Mouse (Mus musculus): ENCODE measurements around the gene Bcl2l14. TPM values are rescaled to one million over a fixed set of nuclear protein-coding genes. Genes with fewer than 3 reads are reported as not detected.

Bcl2l14 gene
- polyA plus RNA-seq, 1 experiment, result not detected

GRCm38 (mm10) chr6:134440023-134440422 is 43.9 kb downstream of the Bcl2l14 start:
- no peak overlapping the region for H3K4me3 ChIP-seq (ENCODE audit: insufficient read depth, poor library complexity, severe bottlenecking)

DNA sequence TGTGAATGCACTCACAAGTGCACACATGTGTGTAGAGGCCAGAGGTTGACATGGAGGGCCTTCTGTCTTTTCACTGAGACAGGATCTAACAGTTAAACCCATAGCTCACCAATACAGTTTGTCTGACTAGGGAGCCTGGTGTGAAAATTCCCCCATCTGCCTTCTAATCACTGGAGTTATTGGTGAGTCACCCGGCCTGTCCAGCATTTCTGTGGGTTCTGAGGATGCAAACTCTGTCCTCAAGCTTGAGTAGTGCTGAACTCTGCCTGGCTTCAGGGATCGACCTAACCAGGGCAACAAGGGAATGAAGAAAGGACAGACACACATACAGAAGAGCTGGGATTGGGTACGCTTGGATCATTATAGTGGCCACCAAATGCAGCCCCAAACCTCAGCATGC is 45.6 kb downstream of the Bcl2l14 start:
- Histone ChIP-seq H3K4me3 (ENCODE audit: insufficient read depth, poor library complexity, severe bottlenecking) (no peak overlapping the region), H3ac (ENCODE audit: control insufficient read depth, insufficient read length, low read depth) (no peak overlapping the region), H3K79me2 (ENCODE audit: control insufficient read depth, insufficient read depth) (no peaks in the 10 kb centered on the region), H3K79me3 (ENCODE audit: low read depth) (no peaks in the 10 kb centered on the region), H3K27me3 (ENCODE audit: control insufficient read depth, insufficient read depth, insufficient read length) (no peaks in the 10 kb centered on the region), H3K36me3 (ENCODE audit: control insufficient read depth, insufficient read depth) (no peaks in the 10 kb centered on the region)
- TF ChIP-seq USF1 (IDR thresholded peaks at IDR 0.05; ENCODE audit: low read depth) (no peak), CTCF (IDR thresholded peaks at IDR 0.05; ENCODE audit: control insufficient read depth, insufficient read depth, insufficient read length) (no peak), MYOG (IDR thresholded peaks at IDR 0.05; ENCODE audit: control insufficient read depth, extremely low read depth, insufficient read length) (no peak), MAX (IDR thresholded peaks at IDR 0.05) (no peak), FOSL1 (IDR thresholded peaks at IDR 0.05; ENCODE audit: insufficient read depth, low read length, poor library complexity, severe bottlenecking) (no peak), CEBPB (IDR thresholded peaks at IDR 0.05; ENCODE audit: low read depth) (no peak), MYOD1 (IDR thresholded peaks at IDR 0.05; ENCODE audit: control insufficient read depth, insufficient read length, low read depth) (no peak)

More at GRCm38 (mm10) chr6:134440023-134440422, 43.9 kb downstream of the Bcl2l14 start:
- Histone ChIP-seq H3K79me2 (ENCODE audit: control insufficient read depth, insufficient read depth) (no peaks in the 10 kb centered on the region), H3ac (ENCODE audit: control insufficient read depth, insufficient read length, low read depth) (no peak overlapping the region), H3K79me3 (ENCODE audit: low read depth) (no peaks in the 10 kb centered on the region), H3K27me3 (ENCODE audit: control insufficient read depth, insufficient read depth, insufficient read length) (no peaks in the 10 kb centered on the region), H3K36me3 (ENCODE audit: control insufficient read depth, insufficient read depth) (no peaks in the 10 kb centered on the region)
- TF ChIP-seq CEBPB (IDR thresholded peaks at IDR 0.05; ENCODE audit: low read depth) (no peak), FOSL1 (IDR thresholded peaks at IDR 0.05; ENCODE audit: insufficient read depth, low read length, poor library complexity, severe bottlenecking) (no peak), CTCF (IDR thresholded peaks at IDR 0.05; ENCODE audit: control insufficient read depth, insufficient read depth, insufficient read length) (no peak), MYOG (IDR thresholded peaks at IDR 0.05; ENCODE audit: control insufficient read depth, extremely low read depth, insufficient read length) (no peak), USF1 (IDR thresholded peaks at IDR 0.05; ENCODE audit: low read depth) (no peak), MAX (IDR thresholded peaks at IDR 0.05) (no peak), MYOD1 (IDR thresholded peaks at IDR 0.05; ENCODE audit: control insufficient read depth, insufficient read length, low read depth) (no peak)

DNA sequence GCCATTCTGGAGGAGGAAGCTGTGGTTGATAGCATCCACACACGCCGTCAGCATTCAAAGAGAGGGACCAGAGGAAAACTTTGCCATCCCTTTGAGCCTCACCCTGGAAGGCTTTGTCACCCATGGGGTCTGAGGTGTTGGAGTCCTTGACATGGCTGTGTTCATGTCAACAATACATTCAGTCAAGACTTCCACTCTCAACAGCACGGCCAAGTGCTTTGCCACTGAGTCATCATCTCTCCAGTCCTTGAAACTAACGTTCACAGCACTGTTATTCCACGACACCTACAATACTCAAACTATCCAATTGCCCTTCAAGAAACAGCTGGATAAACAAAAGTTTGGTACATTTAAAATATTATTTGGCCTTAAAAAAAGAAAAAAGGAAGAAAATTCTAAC is 46.1 kb downstream of the Bcl2l14 start:
- Histone ChIP-seq H3K4me3 (ENCODE audit: insufficient read depth, poor library complexity, severe bottlenecking) (no peak overlapping the region), H3K79me2 (ENCODE audit: control insufficient read depth, insufficient read depth) (no peaks in the 10 kb centered on the region), H3K79me3 (ENCODE audit: low read depth) (no peaks in the 10 kb centered on the region), H3K36me3 (ENCODE audit: control insufficient read depth, insufficient read depth) (no peaks in the 10 kb centered on the region), H3K27me3 (ENCODE audit: control insufficient read depth, insufficient read depth, insufficient read length) (no peaks in the 10 kb centered on the region), H3ac (ENCODE audit: control insufficient read depth, insufficient read length, low read depth) (no peak overlapping the region)
- TF ChIP-seq MYOD1 (IDR thresholded peaks at IDR 0.05; ENCODE audit: control insufficient read depth, insufficient read length, low read depth), result no peak
- TF ChIP-seq USF1 (IDR thresholded peaks at IDR 0.05; ENCODE audit: low read depth), result no peak
- no peak for TF ChIP-seq MYOG (IDR thresholded peaks at IDR 0.05; ENCODE audit: control insufficient read depth, extremely low read depth, insufficient read length)
- TF ChIP-seq FOSL1 (IDR thresholded peaks at IDR 0.05; ENCODE audit: insufficient read depth, low read length, poor library complexity, severe bottlenecking), result no peak
- TF ChIP-seq CEBPB (IDR thresholded peaks at IDR 0.05; ENCODE audit: low read depth), result no peak
- TF ChIP-seq CTCF (IDR thresholded peaks at IDR 0.05; ENCODE audit: control insufficient read depth, insufficient read depth, insufficient read length), result no peak
- no peak for TF ChIP-seq MAX (IDR thresholded peaks at IDR 0.05)

DNA sequence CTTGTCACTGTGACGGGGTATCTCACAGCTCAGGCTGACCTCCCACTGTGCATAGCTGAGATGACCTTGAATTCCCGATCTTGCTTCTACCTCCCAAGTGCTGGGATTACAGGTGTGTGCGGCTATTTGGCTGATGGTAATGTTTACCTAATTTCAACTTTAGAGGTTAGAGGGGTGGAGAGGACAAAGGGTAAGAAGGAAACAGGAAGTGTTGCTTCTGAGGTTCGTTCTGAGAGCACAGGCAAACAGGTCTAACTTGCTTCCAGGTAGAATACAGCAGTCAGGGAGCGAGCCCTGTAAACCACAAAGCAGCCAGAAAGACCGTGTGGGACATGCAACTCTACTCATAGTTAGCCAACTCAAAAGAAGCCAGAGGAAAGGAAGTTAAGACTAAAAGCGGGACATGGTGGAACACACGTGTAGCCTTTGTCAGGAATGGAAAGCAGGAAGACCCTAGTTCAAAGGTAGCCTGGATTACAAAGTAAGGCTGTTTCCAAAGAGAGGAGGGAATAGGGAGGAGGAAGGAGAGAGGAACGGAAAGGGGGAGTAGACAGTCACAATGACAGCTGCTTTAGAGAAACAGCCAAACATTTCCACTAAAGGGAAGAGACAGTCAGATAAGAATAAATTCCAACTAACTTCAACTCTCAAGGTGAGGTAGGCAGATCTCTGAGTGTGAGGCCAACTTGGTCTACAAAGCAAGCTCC is 47.2 kb downstream of the Bcl2l14 start:
- Histone ChIP-seq H3K79me2 (ENCODE audit: control insufficient read depth, insufficient read depth) (no peaks in the 10 kb centered on the region), H3K4me3 (ENCODE audit: insufficient read depth, poor library complexity, severe bottlenecking) (no peak overlapping the region), H3K27me3 (ENCODE audit: control insufficient read depth, insufficient read depth, insufficient read length) (no peaks in the 10 kb centered on the region), H3K79me3 (ENCODE audit: low read depth) (no peaks in the 10 kb centered on the region), H3ac (ENCODE audit: control insufficient read depth, insufficient read length, low read depth) (no peak overlapping the region), H3K36me3 (ENCODE audit: control insufficient read depth, insufficient read depth) (no peaks in the 10 kb centered on the region)
- TF ChIP-seq CTCF (IDR thresholded peaks at IDR 0.05; ENCODE audit: control insufficient read depth, insufficient read depth, insufficient read length), result no peak
- no peak for TF ChIP-seq CEBPB (IDR thresholded peaks at IDR 0.05; ENCODE audit: low read depth)
- TF ChIP-seq MYOD1 (IDR thresholded peaks at IDR 0.05; ENCODE audit: control insufficient read depth, insufficient read length, low read depth), result no peak
- no peak for TF ChIP-seq MAX (IDR thresholded peaks at IDR 0.05)
- TF ChIP-seq MYOG (IDR thresholded peaks at IDR 0.05; ENCODE audit: control insufficient read depth, extremely low read depth, insufficient read length), result no peak
- no peak for TF ChIP-seq FOSL1 (IDR thresholded peaks at IDR 0.05; ENCODE audit: insufficient read depth, low read length, poor library complexity, severe bottlenecking)
- no peak for TF ChIP-seq USF1 (IDR thresholded peaks at IDR 0.05; ENCODE audit: low read depth)

DNA sequence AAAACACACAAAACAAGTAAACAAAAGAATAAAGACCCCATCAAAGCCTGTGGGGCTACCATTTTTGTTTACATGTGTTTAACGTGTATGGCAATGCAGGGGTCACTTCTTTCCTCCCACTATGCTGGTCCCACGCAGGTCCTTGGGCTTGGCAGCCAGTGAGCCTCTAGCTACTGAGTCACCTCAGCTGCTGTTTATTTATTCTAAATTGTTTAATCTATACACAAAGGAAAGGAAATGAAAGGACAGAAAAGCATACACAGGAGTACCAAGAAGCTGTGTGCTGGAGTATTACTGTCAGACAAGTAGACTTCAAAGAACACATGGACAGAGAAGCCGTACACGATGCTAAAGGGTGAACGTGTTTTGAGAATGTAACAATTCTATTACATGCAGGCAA is 47.8 kb downstream of the Bcl2l14 start:
- no peak for TF ChIP-seq MYOD1 (IDR thresholded peaks at IDR 0.05; ENCODE audit: control insufficient read depth, insufficient read length, low read depth)
- no peak for TF ChIP-seq MYOG (IDR thresholded peaks at IDR 0.05; ENCODE audit: control insufficient read depth, extremely low read depth, insufficient read length)
- TF ChIP-seq MAX (IDR thresholded peaks at IDR 0.05), result no peak
- TF ChIP-seq FOSL1 (IDR thresholded peaks at IDR 0.05; ENCODE audit: insufficient read depth, low read length, poor library complexity, severe bottlenecking), result no peak
- no peak for TF ChIP-seq CEBPB (IDR thresholded peaks at IDR 0.05; ENCODE audit: low read depth)
- TF ChIP-seq CTCF (IDR thresholded peaks at IDR 0.05; ENCODE audit: control insufficient read depth, insufficient read depth, insufficient read length), result no peak
- TF ChIP-seq USF1 (IDR thresholded peaks at IDR 0.05; ENCODE audit: low read depth), result no peak
- H3K36me3 ChIP-seq (ENCODE audit: control insufficient read depth, insufficient read depth), result no peaks in the 10 kb centered on the region
- no peak overlapping the region for H3K4me3 ChIP-seq (ENCODE audit: insufficient read depth, poor library complexity, severe bottlenecking)
- H3K79me3 ChIP-seq (ENCODE audit: low read depth), result no peaks in the 10 kb centered on the region
- no peaks in the 10 kb centered on the region for H3K27me3 ChIP-seq (ENCODE audit: control insufficient read depth, insufficient read depth, insufficient read length)
- no peak overlapping the region for H3ac ChIP-seq (ENCODE audit: control insufficient read depth, insufficient read length, low read depth)
- H3K79me2 ChIP-seq (ENCODE audit: control insufficient read depth, insufficient read depth), result no peaks in the 10 kb centered on the region
